In genomic region chr17:29053841-29054240, GRCm38 (mm10) we compare ENCODE assay signal across 9 mouse cellular contexts. TPM values are rescaled to one million over a fixed set of nuclear protein-coding genes. Genes with fewer than 3 reads are reported as not detected.
A peak's percentile ranks its signal among the peaks of the same experiment; 100 is the strongest.
DNase-seq lines count a peak whose midpoint lies in the region; ATAC-seq lines count a peak whose summit lies in the region.
"Had no signal": no experiment of that assay in that cellular context is flagged by ENCODE, and none has a peak within 500 bp of the region (broad histone marks: within the 10 kb centered on the region; RNA-seq: fewer than 3 reads in every experiment).

No protein-coding gene starts in this region.

- peak; percentile 40 to 51 for DNase-seq in cerebellum, postnatal 14 days
- no peak for DNase-seq in cerebellum, adult 18-20 months
- peak; percentile 61 for DNase-seq in kidney, adult 11 months
- peak; percentile 88 for DNase-seq in lung, postnatal 36 days
- DNase-seq in yolk sac, embryonic 10.5 days (ENCODE audit: low spot score) = no peak
- DNase-seq in forebrain, embryonic 11.5 days (ENCODE audit: low spot score) = no peak

- peaks cover 20% of the 10 kb centered on the region for H3K4me1 ChIP-seq in brown adipose tissue, adult 24 weeks (ENCODE audit: control insufficient read depth, insufficient read depth, insufficient read length, low read length)
- peaks cover 10% of the 10 kb centered on the region for H3K4me1 ChIP-seq in forebrain, embryonic 11.5 days (replicated peaks; ENCODE audit: control insufficient read depth, insufficient read depth, low read length)
- peaks cover 18% of the 10 kb centered on the region for H3K4me1 ChIP-seq in forebrain, embryonic 15.5 days

- H3K36me3 ChIP-seq in forebrain, embryonic 11.5 days (ENCODE audit: control insufficient read depth, insufficient read depth, low read length) = no peaks in the 10 kb centered on the region
- H3K36me3 ChIP-seq in forebrain, embryonic 15.5 days = no peaks in the 10 kb centered on the region

- H3K9me3 ChIP-seq in forebrain, embryonic 11.5 days (ENCODE audit: control insufficient read depth, low read length) = no peaks in the 10 kb centered on the region
- H3K9me3 ChIP-seq in forebrain, embryonic 15.5 days = no peaks in the 10 kb centered on the region

- no peak for ATAC-seq in forebrain, embryonic 11.5 days (replicated peaks; ENCODE audit: low FRiP score)
- ATAC-seq in forebrain, embryonic 15.5 days (replicated peaks) = no peak

- no peaks in the 10 kb centered on the region for H3K27me3 ChIP-seq in forebrain, embryonic 11.5 days (ENCODE audit: control insufficient read depth, insufficient read depth, low read length)
- no peaks in the 10 kb centered on the region for H3K27me3 ChIP-seq in forebrain, embryonic 15.5 days

- H3K4me3 ChIP-seq in brown adipose tissue, adult 24 weeks (ENCODE audit: insufficient read depth, low read depth, low read length) = no peak overlapping the region
- no peak overlapping the region for H3K4me3 ChIP-seq in forebrain, embryonic 11.5 days (ENCODE audit: low read depth, low read length)
- no peak overlapping the region for H3K4me3 ChIP-seq in forebrain, embryonic 15.5 days
- H3K4me3 ChIP-seq: left cerebral cortex, adult 2 months had no signal

- peak overlapping the region; percentile 45 for H3K27ac ChIP-seq in brown adipose tissue, adult 24 weeks (replicated peaks; ENCODE audit: low read depth, low read length)
- H3K27ac ChIP-seq in forebrain, embryonic 11.5 days (ENCODE audit: low read depth, low read length) = no peak overlapping the region
- no peak overlapping the region for H3K27ac ChIP-seq in forebrain, embryonic 15.5 days (replicated peaks)
- H3K27ac ChIP-seq: left cerebral cortex, adult 2 months had no signal

- H3K4me2 ChIP-seq in forebrain, embryonic 11.5 days (ENCODE audit: low read depth, low read length, severe bottlenecking) = no peak overlapping the region
- no peak overlapping the region for H3K4me2 ChIP-seq in forebrain, embryonic 15.5 days (replicated peaks)

- no peak overlapping the region for H3K9ac ChIP-seq in forebrain, embryonic 11.5 days (ENCODE audit: low read length)
- no peak overlapping the region for H3K9ac ChIP-seq in forebrain, embryonic 15.5 days (replicated peaks)

- 75% methylated on average over 7 of the region's 7 CpGs for WGBS in forebrain, embryonic 11.5 days
- 56% methylated on average over 7 of the region's 7 CpGs for WGBS in forebrain, embryonic 15.5 days

RNA-seq across cellular contexts. Expression of gene Srsf3, which starts 21.4 kb away (rescaled TPM):
- polyA plus RNA-seq in brown adipose tissue, adult 24 weeks (2012; ENCODE audit: insufficient read depth, insufficient read length, missing spikeins) = 105 and 132 TPM in 2 replicates
- polyA plus RNA-seq in forebrain, embryonic 11.5 days (2014; fragmentation: Nextera tagmentation; extraction: Ambion mirVana) = 823 and 865 TPM in 2 replicates
- 594 and 620 TPM in 2 replicates for polyA plus RNA-seq in forebrain, embryonic 15.5 days (2015; fragmentation: Nextera tagmentation; extraction: Ambion mirVana)

RNA-seq across cellular contexts. Expression of gene Cdkn1a, which starts 36.9 kb away (rescaled TPM):
- polyA plus RNA-seq in brown adipose tissue, adult 24 weeks (2012; ENCODE audit: insufficient read depth, insufficient read length, missing spikeins) = 36.2 and 74.0 TPM in 2 replicates
- 27.3 and 33.1 TPM in 2 replicates for polyA plus RNA-seq in forebrain, embryonic 11.5 days (2014; fragmentation: Nextera tagmentation; extraction: Ambion mirVana)
- 39.2 and 39.4 TPM in 2 replicates for polyA plus RNA-seq in forebrain, embryonic 15.5 days (2015; fragmentation: Nextera tagmentation; extraction: Ambion mirVana)

RNA-seq across cellular contexts. Expression of gene Stk38, which starts 46.0 kb away (rescaled TPM):
- 47.3 and 49.3 TPM in 2 replicates for polyA plus RNA-seq in brown adipose tissue, adult 24 weeks (2012; ENCODE audit: insufficient read depth, insufficient read length, missing spikeins)
- 134 and 143 TPM in 2 replicates for polyA plus RNA-seq in forebrain, embryonic 11.5 days (2014; fragmentation: Nextera tagmentation; extraction: Ambion mirVana)
- 119 and 128 TPM in 2 replicates for polyA plus RNA-seq in forebrain, embryonic 15.5 days (2015; fragmentation: Nextera tagmentation; extraction: Ambion mirVana)

Comparison
In these comparisons a context has a peak if more than half of its experiments do, and no peak if none do; other contexts are left out.
1. DNase-seq: peak in cerebellum, postnatal 14 days (2 of 2), kidney, adult 11 months (single experiment) and lung, postnatal 36 days (single experiment); none in cerebellum, adult 18-20 months (0 of 2), yolk sac, embryonic 10.5 days (single experiment) and forebrain, embryonic 11.5 days (single experiment).